Mouse (Mus musculus): ENCODE measurements around the gene E2f8. TPM values are rescaled to one million over a fixed set of nuclear protein-coding genes. Genes with fewer than 3 reads are reported as not detected.

E2f8 gene
- polyA plus RNA-seq, 1 experiment from 2014 or later = 23.6 TPM

DNA sequence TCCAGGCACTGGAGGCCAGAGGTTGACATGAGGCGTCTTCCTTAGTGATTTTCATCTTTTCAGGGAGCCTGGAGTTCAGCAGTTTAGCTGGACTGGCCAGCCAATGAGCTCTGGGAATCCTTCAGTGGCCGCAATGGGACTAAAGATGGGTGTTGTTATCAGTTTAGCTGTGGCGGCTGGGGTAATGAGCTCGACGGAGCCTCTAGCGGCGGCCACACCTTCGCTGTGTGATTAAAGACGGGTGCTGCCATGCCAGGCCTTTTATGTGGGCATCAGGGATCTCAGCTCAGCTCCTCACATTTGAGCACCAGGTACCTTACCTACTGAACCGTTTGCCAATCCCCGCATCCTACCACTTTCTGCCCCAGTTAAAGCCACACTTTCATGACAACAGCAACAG, 10.1 kb downstream of the E2f8 start:
- Histone ChIP-seq H3K4me3 (ENCODE audit: low read depth, low read length) (no peak overlapping the region), H3K9ac (replicated peaks; ENCODE audit: low read depth, low read length) (no peak overlapping the region), H3K4me2 (replicated peaks; ENCODE audit: low read depth, low read length) (no peak overlapping the region), H3K36me3 (ENCODE audit: control insufficient read depth, insufficient read depth, low read length) (peaks cover 85% of the 10 kb centered on the region), H3K9me3 (ENCODE audit: control insufficient read depth, low read depth, low read length) (no peaks in the 10 kb centered on the region), H3K4me1 (ENCODE audit: control insufficient read depth, insufficient read depth, low read length) (no peaks in the 10 kb centered on the region), H3K27me3 (ENCODE audit: control insufficient read depth, insufficient read depth, low read length) (no peaks in the 10 kb centered on the region), H3K27ac (ENCODE audit: low read length) (no peak overlapping the region)
- 88% methylated on average over 11 of the region's 11 CpGs for WGBS
- no peak for ATAC-seq (ENCODE audit: insufficient number of reproducible peaks, insufficient read depth, low FRiP score, low read depth)

DNA sequence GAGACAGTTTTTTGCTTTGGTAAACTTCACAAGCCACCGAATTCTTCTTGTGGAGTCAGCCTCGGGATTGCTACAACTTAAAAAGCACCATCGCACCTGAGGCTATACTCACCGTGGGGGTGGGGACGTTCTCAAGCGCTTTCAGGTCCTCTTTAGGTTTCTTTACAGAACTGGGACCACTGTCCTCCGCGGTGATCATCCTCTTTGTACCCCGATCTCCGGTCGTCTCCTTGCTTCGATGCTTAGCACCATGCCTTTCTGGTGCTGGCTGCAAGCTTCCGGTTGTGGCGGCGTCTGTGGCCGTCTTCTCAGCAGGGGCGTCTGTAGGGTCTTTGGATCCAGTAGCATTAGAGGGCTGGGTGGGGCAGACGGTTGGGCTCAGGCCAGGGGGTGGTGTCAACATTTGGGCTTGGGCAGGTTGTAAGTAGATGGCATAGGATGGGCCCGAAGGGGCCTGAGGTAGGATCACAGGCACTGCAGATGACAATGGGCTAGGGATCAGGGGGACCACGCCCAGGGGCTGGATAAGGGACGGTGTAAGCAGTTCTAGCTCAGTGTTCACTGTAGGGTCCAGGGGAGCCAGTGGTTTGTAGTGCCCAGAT, 10.7 kb downstream of the E2f8 start:
- Histone ChIP-seq H3K36me3 (ENCODE audit: control insufficient read depth, insufficient read depth, low read length) (peaks cover 87% of the 10 kb centered on the region), H3K9ac (replicated peaks; ENCODE audit: low read depth, low read length) (no peak overlapping the region), H3K4me3 (ENCODE audit: low read depth, low read length) (no peak overlapping the region), H3K27me3 (ENCODE audit: control insufficient read depth, insufficient read depth, low read length) (no peaks in the 10 kb centered on the region), H3K4me1 (ENCODE audit: control insufficient read depth, insufficient read depth, low read length) (no peaks in the 10 kb centered on the region), H3K27ac (ENCODE audit: low read length) (no peak overlapping the region), H3K4me2 (replicated peaks; ENCODE audit: low read depth, low read length) (no peak overlapping the region), H3K9me3 (ENCODE audit: control insufficient read depth, low read depth, low read length) (no peaks in the 10 kb centered on the region)
- 96% methylated on average over 21 of the region's 21 CpGs for WGBS
- ATAC-seq (ENCODE audit: insufficient number of reproducible peaks, insufficient read depth, low FRiP score, low read depth) = no peak

DNA sequence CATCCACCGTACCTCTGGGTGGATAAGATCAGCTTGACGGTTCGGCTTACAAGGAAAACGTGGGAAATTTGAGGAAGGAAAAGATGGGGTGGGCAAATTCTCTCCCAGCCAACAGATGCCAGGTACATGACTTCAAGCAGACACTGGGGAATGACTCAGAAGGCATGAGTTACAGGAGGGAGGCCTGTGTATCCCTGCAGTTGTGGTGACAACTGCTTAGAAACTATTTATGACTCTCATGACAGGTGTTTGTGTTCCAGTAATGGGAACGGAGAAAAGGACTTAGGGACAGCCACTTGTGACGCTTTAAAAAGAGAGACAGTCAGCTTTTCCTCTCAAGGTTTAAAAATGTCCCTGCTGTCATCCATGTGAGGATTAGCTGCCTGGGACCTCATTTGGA, 11.3 kb downstream of the E2f8 start:
- no peak for ATAC-seq (ENCODE audit: insufficient number of reproducible peaks, insufficient read depth, low FRiP score, low read depth)
- Histone ChIP-seq H3K36me3 (ENCODE audit: control insufficient read depth, insufficient read depth, low read length) (peaks cover 83% of the 10 kb centered on the region), H3K27me3 (ENCODE audit: control insufficient read depth, insufficient read depth, low read length) (no peaks in the 10 kb centered on the region), H3K4me3 (ENCODE audit: low read depth, low read length) (no peak overlapping the region), H3K4me2 (replicated peaks; ENCODE audit: low read depth, low read length) (no peak overlapping the region), H3K9ac (replicated peaks; ENCODE audit: low read depth, low read length) (no peak overlapping the region), H3K9me3 (ENCODE audit: control insufficient read depth, low read depth, low read length) (no peaks in the 10 kb centered on the region), H3K27ac (ENCODE audit: low read length) (no peak overlapping the region), H3K4me1 (ENCODE audit: control insufficient read depth, insufficient read depth, low read length) (no peaks in the 10 kb centered on the region)
- WGBS = 82% methylated on average over 6 of the region's 6 CpGs

DNA sequence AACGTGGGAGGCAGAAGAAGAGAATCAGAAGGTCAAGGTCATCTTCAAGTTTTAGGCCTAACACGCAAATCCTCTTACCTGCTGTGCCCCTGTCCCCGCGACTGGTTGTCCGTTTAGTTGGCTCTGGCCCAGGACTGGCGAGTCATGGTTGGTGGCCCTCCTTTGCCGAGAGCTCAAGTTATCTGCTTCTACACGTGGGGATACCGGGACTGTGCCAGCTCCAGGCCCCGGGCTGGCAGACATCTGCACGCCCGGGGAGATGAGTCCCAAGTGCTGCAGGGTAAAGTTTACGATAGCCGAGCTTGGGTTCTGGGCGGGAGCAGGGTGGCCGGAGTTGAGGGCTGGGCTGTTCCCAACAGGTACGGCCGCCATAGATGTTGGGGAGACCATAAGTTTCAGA, 13.8 kb downstream of the E2f8 start:
- H3K4me2 ChIP-seq (replicated peaks; ENCODE audit: low read depth, low read length) = no peak overlapping the region
- H3K9ac ChIP-seq (replicated peaks; ENCODE audit: low read depth, low read length) = no peak overlapping the region
- H3K27ac ChIP-seq (ENCODE audit: low read length) = no peak overlapping the region
- 91% methylated on average over 18 of the region's 18 CpGs for WGBS
- ATAC-seq (ENCODE audit: insufficient number of reproducible peaks, insufficient read depth, low FRiP score, low read depth) = no peak
- no peaks in the 10 kb centered on the region for H3K4me1 ChIP-seq (ENCODE audit: control insufficient read depth, insufficient read depth, low read length)
- H3K9me3 ChIP-seq (ENCODE audit: control insufficient read depth, low read depth, low read length) = no peaks in the 10 kb centered on the region
- peaks cover 58% of the 10 kb centered on the region for H3K36me3 ChIP-seq (ENCODE audit: control insufficient read depth, insufficient read depth, low read length)
- no peak overlapping the region for H3K4me3 ChIP-seq (ENCODE audit: low read depth, low read length)
- H3K27me3 ChIP-seq (ENCODE audit: control insufficient read depth, insufficient read depth, low read length) = no peaks in the 10 kb centered on the region

DNA sequence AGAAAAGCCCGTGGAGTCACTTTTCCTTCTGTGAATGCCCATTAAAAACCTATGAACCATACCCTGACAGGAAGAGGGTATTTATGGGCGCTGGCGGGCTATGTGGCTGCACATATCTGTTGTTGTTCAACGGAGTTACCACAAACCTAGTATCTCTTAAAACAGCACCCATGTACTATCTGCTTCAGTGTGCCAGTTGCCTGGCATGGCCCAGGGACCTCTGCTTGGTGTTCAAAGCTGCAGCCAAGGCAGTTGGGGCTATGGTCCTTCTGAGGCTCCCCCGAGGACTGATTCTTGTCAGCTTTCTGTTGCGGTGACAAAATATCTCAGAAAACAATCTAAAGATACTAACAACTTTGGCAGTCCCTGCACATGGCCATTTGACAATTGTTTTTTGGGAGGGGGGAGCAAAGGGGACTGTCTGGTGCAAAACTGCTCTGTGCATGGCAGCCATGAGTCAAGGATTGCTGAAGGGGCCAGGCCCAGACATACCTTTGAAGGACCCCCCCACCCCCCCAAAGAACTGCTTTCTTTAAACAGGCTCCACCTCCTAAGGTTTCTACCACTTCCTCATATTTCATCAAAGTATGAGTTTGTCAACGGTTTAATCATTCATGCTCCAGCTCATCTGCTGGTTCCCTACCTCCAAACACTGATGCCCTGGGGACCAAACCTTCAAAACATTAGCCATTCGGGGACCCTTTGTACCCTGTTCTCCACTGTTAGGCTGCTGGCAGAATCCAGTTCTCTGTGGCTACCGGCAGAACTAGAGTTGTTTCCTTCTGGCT, 16.5 kb downstream of the E2f8 start:
- H3K27me3 ChIP-seq (ENCODE audit: control insufficient read depth, insufficient read depth, low read length) = no peaks in the 10 kb centered on the region
- ATAC-seq (ENCODE audit: insufficient number of reproducible peaks, insufficient read depth, low FRiP score, low read depth) = no peak
- H3K27ac ChIP-seq (ENCODE audit: low read length) = no peak overlapping the region
- no peaks in the 10 kb centered on the region for H3K9me3 ChIP-seq (ENCODE audit: control insufficient read depth, low read depth, low read length)
- peaks cover 32% of the 10 kb centered on the region for H3K36me3 ChIP-seq (ENCODE audit: control insufficient read depth, insufficient read depth, low read length)
- 88% methylated on average over 9 of the region's 9 CpGs for WGBS
- H3K4me3 ChIP-seq (ENCODE audit: low read depth, low read length) = no peak overlapping the region
- H3K4me1 ChIP-seq (ENCODE audit: control insufficient read depth, insufficient read depth, low read length) = no peaks in the 10 kb centered on the region
- H3K9ac ChIP-seq (replicated peaks; ENCODE audit: low read depth, low read length) = no peak overlapping the region
- H3K4me2 ChIP-seq (replicated peaks; ENCODE audit: low read depth, low read length) = no peak overlapping the region

DNA sequence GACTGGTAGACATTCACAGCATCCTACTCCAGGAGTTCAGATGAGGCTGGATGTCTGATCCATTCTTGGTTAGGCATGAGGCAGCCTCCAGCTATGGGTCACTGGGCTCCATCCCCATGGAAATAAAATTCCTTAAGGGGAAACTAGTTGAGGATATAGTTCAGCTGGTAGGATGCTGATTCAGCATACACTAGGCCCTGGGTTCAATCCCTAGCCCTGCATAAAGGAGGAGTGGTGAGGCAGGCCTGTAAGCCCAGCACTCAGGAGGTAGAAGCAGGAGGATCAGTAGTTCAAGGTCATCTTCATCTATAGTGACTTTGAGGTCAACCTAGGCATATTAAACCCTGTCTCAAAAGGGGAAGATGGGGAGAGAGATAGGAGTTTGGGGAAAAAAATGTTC, 17.2 kb downstream of the E2f8 start:
- Histone ChIP-seq H3K4me3 (ENCODE audit: low read depth, low read length) (no peak overlapping the region), H3K4me1 (ENCODE audit: control insufficient read depth, insufficient read depth, low read length) (no peaks in the 10 kb centered on the region), H3K9me3 (ENCODE audit: control insufficient read depth, low read depth, low read length) (no peaks in the 10 kb centered on the region), H3K9ac (replicated peaks; ENCODE audit: low read depth, low read length) (no peak overlapping the region), H3K27ac (ENCODE audit: low read length) (no peak overlapping the region), H3K4me2 (replicated peaks; ENCODE audit: low read depth, low read length) (no peak overlapping the region), H3K36me3 (ENCODE audit: control insufficient read depth, insufficient read depth, low read length) (peaks cover 26% of the 10 kb centered on the region), H3K27me3 (ENCODE audit: control insufficient read depth, insufficient read depth, low read length) (no peaks in the 10 kb centered on the region)
- no peak for ATAC-seq (ENCODE audit: insufficient number of reproducible peaks, insufficient read depth, low FRiP score, low read depth)

DNA sequence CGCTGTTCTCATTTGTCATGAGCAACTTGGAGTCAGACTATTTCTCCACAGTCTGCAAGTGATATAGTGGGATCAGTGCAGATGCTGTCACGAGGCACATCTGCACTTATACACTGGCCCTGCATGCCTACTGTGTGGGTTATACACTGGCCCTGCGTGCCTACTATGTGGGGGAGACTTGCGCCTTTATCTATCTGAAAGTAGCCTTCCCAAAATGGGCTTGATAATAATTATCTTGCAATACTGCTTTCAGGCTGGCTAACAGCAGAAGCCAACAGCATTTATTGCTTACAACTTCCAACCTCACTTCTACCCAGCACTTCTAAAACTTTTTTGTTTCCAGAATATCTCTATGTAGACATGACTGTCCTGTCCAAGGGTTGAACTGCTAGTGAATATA, 19.6 kb downstream of the E2f8 start:
- no peak overlapping the region for H3K9ac ChIP-seq (replicated peaks; ENCODE audit: low read depth, low read length)
- H3K4me1 ChIP-seq (ENCODE audit: control insufficient read depth, insufficient read depth, low read length) = no peaks in the 10 kb centered on the region
- H3K27ac ChIP-seq (ENCODE audit: low read length) = no peak overlapping the region
- no peaks in the 10 kb centered on the region for H3K27me3 ChIP-seq (ENCODE audit: control insufficient read depth, insufficient read depth, low read length)
- peaks cover 11% of the 10 kb centered on the region for H3K36me3 ChIP-seq (ENCODE audit: control insufficient read depth, insufficient read depth, low read length)
- no peaks in the 10 kb centered on the region for H3K9me3 ChIP-seq (ENCODE audit: control insufficient read depth, low read depth, low read length)
- no peak overlapping the region for H3K4me2 ChIP-seq (replicated peaks; ENCODE audit: low read depth, low read length)
- WGBS = 88% methylated on average over 4 of the region's 4 CpGs
- no peak overlapping the region for H3K4me3 ChIP-seq (ENCODE audit: low read depth, low read length)
- no peak for ATAC-seq (ENCODE audit: insufficient number of reproducible peaks, insufficient read depth, low FRiP score, low read depth)

DNA sequence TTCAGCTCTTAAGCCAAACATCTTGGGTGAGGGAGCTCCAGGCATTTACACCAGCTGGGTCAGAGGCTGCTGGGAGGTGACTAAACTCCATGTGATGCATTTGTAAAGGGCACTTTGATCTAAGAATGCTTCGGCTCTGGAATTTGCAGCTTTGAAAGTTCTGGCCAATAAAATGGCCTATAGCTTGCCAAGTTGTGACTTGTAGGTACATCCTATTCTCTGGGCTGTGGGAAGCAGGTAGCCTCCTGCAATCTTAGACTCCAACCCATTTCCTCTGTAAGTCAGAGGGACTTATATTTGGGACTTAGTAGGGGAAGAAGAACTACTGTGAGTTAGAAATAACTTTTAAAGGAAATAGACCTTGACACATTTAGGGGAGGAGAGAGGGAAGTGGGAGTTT, 20.4 kb downstream of the E2f8 start:
- Histone ChIP-seq H3K27ac (ENCODE audit: low read length) (no peak overlapping the region), H3K27me3 (ENCODE audit: control insufficient read depth, insufficient read depth, low read length) (no peaks in the 10 kb centered on the region), H3K9me3 (ENCODE audit: control insufficient read depth, low read depth, low read length) (no peaks in the 10 kb centered on the region), H3K36me3 (ENCODE audit: control insufficient read depth, insufficient read depth, low read length) (peaks cover 4% of the 10 kb centered on the region), H3K4me2 (replicated peaks; ENCODE audit: low read depth, low read length) (no peak overlapping the region), H3K4me1 (ENCODE audit: control insufficient read depth, insufficient read depth, low read length) (no peaks in the 10 kb centered on the region), H3K9ac (replicated peaks; ENCODE audit: low read depth, low read length) (no peak overlapping the region), H3K4me3 (ENCODE audit: low read depth, low read length) (no peak overlapping the region)
- no peak for ATAC-seq (ENCODE audit: insufficient number of reproducible peaks, insufficient read depth, low FRiP score, low read depth)
- 46% methylated on average over 1 of the region's 1 CpGs for WGBS

DNA sequence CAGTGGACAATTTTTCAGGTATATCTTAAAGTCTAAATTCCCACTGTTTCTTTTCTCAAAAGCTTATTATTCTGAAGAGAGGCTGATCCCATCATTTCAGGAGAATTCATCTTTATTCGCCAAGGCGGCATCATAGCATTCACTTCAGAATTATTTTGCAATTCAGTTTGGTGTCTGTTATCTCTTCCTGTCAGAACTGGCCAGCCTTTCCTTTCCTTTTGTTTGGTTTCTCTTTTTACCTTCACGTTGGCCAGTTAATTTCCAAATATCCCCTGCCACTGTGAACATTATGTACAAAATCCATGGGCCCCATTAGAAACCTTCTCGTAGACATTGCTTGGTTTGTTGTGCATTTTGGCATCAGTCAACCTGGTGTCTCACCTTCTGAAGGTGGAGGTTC, 22.0 kb downstream of the E2f8 start:
- Histone ChIP-seq H3K27ac (ENCODE audit: low read length) (no peak overlapping the region), H3K9ac (replicated peaks; ENCODE audit: low read depth, low read length) (no peak overlapping the region), H3K4me2 (replicated peaks; ENCODE audit: low read depth, low read length) (no peak overlapping the region), H3K9me3 (ENCODE audit: control insufficient read depth, low read depth, low read length) (no peaks in the 10 kb centered on the region), H3K4me1 (ENCODE audit: control insufficient read depth, insufficient read depth, low read length) (no peaks in the 10 kb centered on the region), H3K27me3 (ENCODE audit: control insufficient read depth, insufficient read depth, low read length) (no peaks in the 10 kb centered on the region), H3K36me3 (ENCODE audit: control insufficient read depth, insufficient read depth, low read length) (no peaks in the 10 kb centered on the region), H3K4me3 (ENCODE audit: low read depth, low read length) (no peak overlapping the region)
- ATAC-seq (ENCODE audit: insufficient number of reproducible peaks, insufficient read depth, low FRiP score, low read depth) = no peak
- 81% methylated on average over 4 of the region's 4 CpGs for WGBS

All from stomach, embryonic 14.5 days (tissue).